Mouse (Mus musculus) megakaryocyte, embryonic 14.5 days (primary cell): ENCODE measurements around the gene Fxyd3.

Experiments
- FLI1 ChIP-seq: IDR thresholded peaks from 2 replicates; pipeline ENCODE4 v1.6.1; 2012; ENCODE audit warnings: low read length, inconsistent platforms, mixed read lengths
- GATA1 ChIP-seq: IDR thresholded peaks from 3 replicates; pipeline ENCODE4 v1.6.1; 2012; ENCODE audit warnings: mixed read lengths, low read length, inconsistent platforms, borderline replicate concordance

- TF ChIP-seq GATA1 (no peak), FLI1 (no peak)
Observed at GRCm38 (mm10) chr7:31109091-31109490, 32.6 kb upstream of the Fxyd3 start.
